Mouse (Mus musculus) ovary, adult 18-20 months (tissue): Measurements from ENCODE around the gene Tepp.

Source experiments
- DNase-seq: peaks from one replicate; pipeline ENCODE4 v3.0.0; 2022; ENCODE audit warnings: low spot score, mixed read lengths

The Tepp gene

DNA sequence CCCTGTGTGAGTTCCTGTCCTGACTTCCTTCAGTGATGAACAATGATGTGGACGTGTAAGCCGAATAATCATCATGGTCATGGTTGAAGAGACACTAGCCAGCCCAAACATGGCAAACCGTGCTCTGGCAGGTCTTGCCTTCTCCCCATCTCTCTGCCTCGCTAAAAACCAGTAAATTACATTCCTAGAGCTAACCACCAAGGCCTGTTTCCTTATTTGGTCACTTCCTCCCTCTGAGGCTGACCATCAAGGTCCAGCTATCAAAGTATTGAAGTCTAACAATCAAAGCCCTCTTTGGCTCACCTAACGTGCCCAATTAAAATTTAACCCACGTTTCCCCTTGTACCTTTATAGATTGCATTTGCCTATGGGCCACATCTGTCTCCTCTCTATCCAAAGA is 51.9 kb downstream of the Tepp start:
- peak; percentile 32 for DNase-seq

DNA sequence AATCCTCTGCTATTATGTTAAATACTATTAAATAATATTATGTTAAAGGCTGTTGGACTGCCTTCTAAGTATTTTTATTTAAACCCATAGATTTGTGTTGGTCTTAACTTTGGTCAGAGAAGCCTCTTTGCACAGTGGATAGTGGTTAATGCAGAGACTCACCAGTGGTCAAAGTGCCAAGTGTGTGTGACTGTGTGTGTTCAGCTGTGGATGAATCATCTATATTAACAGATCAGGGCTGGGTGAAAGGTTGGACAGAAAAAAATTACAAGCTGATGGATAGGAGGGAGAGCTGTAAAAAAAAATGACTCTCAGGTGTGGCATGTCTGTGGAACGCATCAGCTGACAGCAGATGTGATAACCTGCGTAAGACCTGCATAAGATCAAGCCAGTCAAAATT is 53.5 kb downstream of the Tepp start:
- DNase-seq, result no peak

DNA sequence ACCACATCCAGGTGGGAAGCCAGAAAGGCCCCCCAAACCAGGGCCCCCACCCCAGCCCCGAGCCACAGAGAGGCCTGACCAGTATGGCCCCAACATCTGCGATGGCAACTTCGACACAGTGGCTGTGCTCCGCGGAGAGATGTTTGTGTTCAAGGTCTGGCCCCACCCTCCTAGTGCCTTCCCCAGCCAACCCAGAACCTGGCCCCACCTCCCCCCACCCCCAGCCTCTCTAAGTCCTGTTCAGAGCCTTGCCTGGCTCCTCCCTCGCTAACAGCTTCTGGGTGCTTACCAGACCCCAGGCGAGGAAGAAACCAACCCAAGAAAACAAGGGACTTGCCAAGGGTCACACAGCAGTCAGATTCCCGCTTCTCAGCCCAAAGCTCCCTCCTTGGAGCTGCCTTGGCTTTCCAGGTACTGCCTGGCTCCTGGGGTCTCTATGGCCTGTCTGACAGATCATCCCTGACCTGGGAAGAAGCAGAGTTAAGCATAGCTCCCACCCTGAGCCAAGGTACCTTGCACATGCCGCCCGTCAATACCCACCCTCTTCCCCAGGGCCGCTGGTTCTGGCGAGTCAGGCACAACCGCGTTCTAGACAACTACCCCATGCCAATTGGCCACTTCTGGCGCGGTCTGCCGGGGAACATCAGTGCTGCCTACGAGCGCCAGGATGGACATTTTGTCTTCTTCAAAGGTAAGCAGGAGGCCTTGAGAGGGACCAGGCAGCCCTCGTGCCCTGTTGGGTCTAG is 59.4 kb downstream of the Tepp start:
- no peak for DNase-seq

DNA sequence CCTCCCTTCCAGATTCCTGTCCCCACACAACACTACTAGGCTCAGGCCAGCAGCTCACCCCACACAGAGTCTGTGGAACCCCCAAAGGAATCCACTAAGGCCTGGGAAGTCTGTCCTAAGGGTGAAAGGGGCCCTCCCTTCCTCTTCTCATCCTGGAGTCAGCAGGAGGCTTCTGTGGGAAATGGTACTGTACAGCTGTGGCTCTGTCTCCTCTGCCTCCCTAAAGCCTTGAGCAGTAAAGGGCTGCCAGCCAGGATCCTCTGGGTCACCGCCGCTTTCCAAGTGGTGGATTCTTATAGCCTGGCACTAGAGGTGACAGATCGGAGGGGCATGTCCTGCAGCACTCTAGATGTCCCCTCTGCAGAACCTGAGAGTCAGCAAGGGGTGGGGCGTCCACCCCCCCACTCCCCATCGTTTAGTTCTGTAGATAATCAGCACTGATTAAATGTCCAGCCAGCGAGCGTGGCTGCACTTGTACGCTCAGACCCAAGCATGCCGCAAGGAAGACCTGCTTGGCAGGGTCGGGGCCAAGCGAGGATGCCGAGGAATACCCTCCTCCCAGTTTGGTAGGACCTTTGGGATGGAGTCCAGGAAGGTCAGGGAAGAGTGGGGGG is 63.1 kb downstream of the Tepp start:
- DNase-seq, result no peak

DNA sequence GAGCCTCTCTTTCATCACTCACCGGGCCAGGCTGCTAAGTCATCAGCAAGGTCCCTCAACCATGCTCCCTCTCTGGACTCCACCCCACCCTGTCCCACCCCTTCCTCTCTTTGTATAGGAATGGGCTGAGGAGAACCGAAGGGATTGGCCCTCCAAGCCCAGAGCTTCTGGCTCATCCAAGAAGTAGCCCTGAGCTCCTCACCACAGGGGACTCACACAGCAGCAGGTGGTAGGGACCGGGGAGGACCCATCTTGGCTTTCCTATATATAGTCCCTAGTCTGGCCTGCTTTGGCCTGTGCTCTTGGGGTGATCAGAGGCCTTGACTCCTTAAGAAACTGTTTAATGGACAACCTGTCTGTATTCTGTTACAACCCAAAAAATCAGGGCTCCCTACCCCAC is 64.1 kb downstream of the Tepp start:
- DNase-seq, result no peak

DNA sequence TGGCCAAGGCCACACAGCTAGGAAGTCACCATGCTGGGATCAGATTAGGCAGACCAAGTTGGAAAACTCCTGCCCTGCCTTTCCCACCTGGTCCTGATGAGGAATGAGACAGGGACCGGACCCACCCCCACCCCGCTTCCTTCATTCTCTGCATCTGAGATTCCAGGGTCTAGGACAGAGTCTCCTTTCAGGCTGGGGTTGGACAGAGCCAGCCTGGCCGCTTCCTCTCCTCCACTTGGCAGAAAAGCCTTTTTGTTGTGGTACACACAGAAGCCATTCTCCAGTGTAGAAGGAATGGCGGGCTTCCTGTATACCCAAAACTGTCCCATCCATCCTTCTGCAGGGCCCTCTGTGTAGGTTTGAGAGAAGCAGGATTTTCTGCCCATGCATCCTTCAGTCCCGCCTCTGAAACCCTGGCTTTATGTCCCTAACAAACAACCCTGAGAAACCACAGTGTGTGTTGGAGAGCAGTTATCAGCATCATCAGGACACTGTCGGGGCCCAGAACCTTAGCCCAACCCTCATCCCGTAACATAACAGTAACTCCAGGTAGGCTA is 65.1 kb downstream of the Tepp start:
- no peak for DNase-seq
